Mouse (Mus musculus) lung, postnatal 14 days (tissue): ENCODE results near the gene Elovl5.

ENCODE experiments used
- DNase-seq: peaks from one replicate; pipeline ENCODE4 v3.0.0; 2021

Gene Elovl5

GRCm38 (mm10) chr9:77917074-77917621 lies at the start of gene Elovl5:
Gene Elovl5 (plus strand): TSS chr9:77917364.
- DNase-seq: peak; percentile 99

GRCm38 (mm10) chr9:77891501-77891900 lies 25.7 kb upstream of the Elovl5 start:
- no peak for DNase-seq

- DNase-seq: no peak
These were observed 18.6 kb upstream of the Elovl5 start for GRCm38 (mm10) chr9:77898551-77898950.

- no peak for DNase-seq
These were observed 13.0 kb upstream of the Elovl5 start for GRCm38 (mm10) chr9:77904133-77904532.

- peak; percentile 22 for DNase-seq
These were observed 7.4 kb upstream of the Elovl5 start for GRCm38 (mm10) chr9:77909572-77910269.

GRCm38 (mm10) chr9:77910270-77911240 lies 6.6 kb upstream of the Elovl5 start:
- DNase-seq: peak; percentile 95

GRCm38 (mm10) chr9:77911508-77912229 lies 5.5 kb upstream of the Elovl5 start:
- no peak for DNase-seq

- DNase-seq: no peak
These were observed 4.9 kb upstream of the Elovl5 start for GRCm38 (mm10) chr9:77912246-77912645.

GRCm38 (mm10) chr9:77914616-77915015 lies 2.5 kb upstream of the Elovl5 start:
- no peak for DNase-seq

GRCm38 (mm10) chr9:77915791-77916190 lies 1.4 kb upstream of the Elovl5 start:
- no peak for DNase-seq

GRCm38 (mm10) chr9:77917622-77918131 lies 513 bp downstream of the Elovl5 start:
- DNase-seq: no peak

GRCm38 (mm10) chr9:77918211-77918610 lies 1.0 kb downstream of the Elovl5 start:
- DNase-seq: no peak

- no peak for DNase-seq
These were observed 2.0 kb downstream of the Elovl5 start for GRCm38 (mm10) chr9:77918961-77919670.

- DNase-seq: no peak
These were observed 3.3 kb downstream of the Elovl5 start for GRCm38 (mm10) chr9:77920481-77920880.

GRCm38 (mm10) chr9:77921366-77922260 lies 4.4 kb downstream of the Elovl5 start:
- DNase-seq: no peak

GRCm38 (mm10) chr9:77923774-77924173 lies 6.6 kb downstream of the Elovl5 start:
- no peak for DNase-seq

GRCm38 (mm10) chr9:77924199-77924598 lies 7.0 kb downstream of the Elovl5 start:
- DNase-seq: no peak

- DNase-seq: no peak
These were observed 9.0 kb downstream of the Elovl5 start for GRCm38 (mm10) chr9:77926151-77926550.

GRCm38 (mm10) chr9:77926911-77927310 lies 9.7 kb downstream of the Elovl5 start:
- no peak for DNase-seq

GRCm38 (mm10) chr9:77927431-77927830 lies 10.3 kb downstream of the Elovl5 start:
- DNase-seq: no peak

- DNase-seq: no peak
These were observed 11.6 kb downstream of the Elovl5 start for GRCm38 (mm10) chr9:77928769-77929168.
